ENCODE assay signal across 8 mouse cellular contexts in genomic region chr1:83408021-83408464, GRCm38 (mm10). TPM values are rescaled to one million over a fixed set of nuclear protein-coding genes. Genes with fewer than 3 reads are reported as not detected.
DNase-seq lines count a peak whose midpoint lies in the region; ATAC-seq and TF ChIP-seq lines count a peak whose summit lies in the region.

Gene Sphkap (minus strand): TSS chr1:83408200.

- H3K4me2 ChIP-seq in heart, embryonic 12.5 days: peak within 1 kb of the TSS; percentile 87
- peak within 1 kb of the TSS; percentile 18; the same call in 1 of the 2 replicates for H3K4me2 ChIP-seq in liver, embryonic 14.5 days (ENCODE audit: low read depth)

- no peak for TF ChIP-seq EP300 in liver, embryonic 14.5 days (IDR thresholded peaks at IDR 0.05; ENCODE audit: low read depth)

- H3K27ac ChIP-seq in forebrain, embryonic 10.5 days: peak within 1 kb of the TSS; percentile 44; the same call in 1 of the 2 replicates
- H3K27ac ChIP-seq in heart, embryonic 12.5 days (ENCODE audit: poor library complexity, severe bottlenecking): peak within 1 kb of the TSS; percentile 74
- H3K27ac ChIP-seq in liver, embryonic 14.5 days: no peak within 1 kb of the TSS

- peak within 1 kb of the TSS; percentile 78 for H3K9ac ChIP-seq in heart, embryonic 12.5 days
- H3K9ac ChIP-seq in liver, embryonic 14.5 days (replicated peaks): no peak within 1 kb of the TSS

- H3K4me3 ChIP-seq in forebrain, embryonic 10.5 days: peak within 1 kb of the TSS; percentile 57
- H3K4me3 ChIP-seq in heart, embryonic 12.5 days: peak within 1 kb of the TSS; percentile 70
- H3K4me3 ChIP-seq in liver, embryonic 14.5 days (ENCODE audit: insufficient read depth in 1 of 2, low read depth in 2 of 2, low read length in 2 of 2): no peak within 1 kb of the TSS; a peak in 1 of 4 replicates

- H3K9me3 ChIP-seq in forebrain, embryonic 10.5 days: no peaks in the 10 kb centered on the region
- H3K9me3 ChIP-seq in heart, embryonic 12.5 days (replicated peaks): no peaks in the 10 kb centered on the region
- H3K9me3 ChIP-seq in liver, embryonic 14.5 days (ENCODE audit: control insufficient read depth, low read length): no peaks in the 10 kb centered on the region

- 0% methylated on average over 16 of the region's 16 CpGs for WGBS in forebrain, embryonic 10.5 days
- WGBS in heart, embryonic 12.5 days: 0% methylated on average over 16 of the region's 16 CpGs
- WGBS in liver, embryonic 14.5 days (ENCODE audit: insufficient replicate concordance): 3% methylated on average over 16 of the region's 16 CpGs

- peaks cover 14% of the 10 kb centered on the region for H3K4me1 ChIP-seq in forebrain, embryonic 10.5 days
- H3K4me1 ChIP-seq in heart, embryonic 12.5 days (replicated peaks): 0 out of 2 replicates have a peak, but pooled peaks cover 3% of the 10 kb centered on the region
- H3K4me1 ChIP-seq in liver, embryonic 14.5 days (replicated peaks; ENCODE audit: control insufficient read depth in 2 of 2, insufficient read depth in 2 of 2, low read length in 1 of 2): no peaks in the 10 kb centered on the region

- DNase-seq in kidney, adult 9 months: peak; percentile 3
- DNase-seq in kidney, adult 18-20 months: no peak
- DNase-seq in forebrain, embryonic 10.5 days (ENCODE audit: extremely low spot score, low spot score): peak; percentile 51
- DNase-seq in kidney, postnatal 25 days: peak; percentile 4 to 43
- DNase-seq in liver, embryonic 14.5 days (ENCODE audit: low read depth in 3 of 3, low spot score in 3 of 3): no peak
- DNase-seq in ovary, postnatal 14 days (ENCODE audit: low spot score): peak; percentile 27

- H3K36me3 ChIP-seq in forebrain, embryonic 10.5 days (replicated peaks): no peaks in the 10 kb centered on the region
- H3K36me3 ChIP-seq in heart, embryonic 12.5 days: no peaks in the 10 kb centered on the region
- no peaks in the 10 kb centered on the region for H3K36me3 ChIP-seq in liver, embryonic 14.5 days (replicated peaks; ENCODE audit: control insufficient read depth, insufficient read depth, low read depth)

- TF ChIP-seq CTCF in liver, embryonic 14.5 days (IDR thresholded peaks at IDR 0.05; ENCODE audit: low read depth): no peak

- ATAC-seq in heart, embryonic 12.5 days (ENCODE audit: insufficient number of reproducible peaks, low FRiP score): peak; percentile 79
- no peak for ATAC-seq in liver, embryonic 14.5 days (ENCODE audit: insufficient read depth)
- ATAC-seq in activated CD4-positive, CD25-positive, alpha-beta regulatory T cell, adult 4 months: no peak

- peaks cover 17% of the 10 kb centered on the region for H3K27me3 ChIP-seq in forebrain, embryonic 10.5 days (ENCODE audit: poor library complexity, severe bottlenecking)
- no peaks in the 10 kb centered on the region for H3K27me3 ChIP-seq in heart, embryonic 12.5 days (replicated peaks)
- no peaks in the 10 kb centered on the region for H3K27me3 ChIP-seq in liver, embryonic 14.5 days (ENCODE audit: control insufficient read depth, insufficient read depth, low read length)

RNA-seq across cellular contexts. Expression of gene Sphkap, which starts in this region (rescaled TPM):
- 0.22 and 0.34 TPM in 2 replicates for polyA plus RNA-seq in forebrain, embryonic 10.5 days (2016; fragmentation: Nextera tagmentation; extraction: Ambion mirVana)
- polyA plus RNA-seq in heart, embryonic 12.5 days (2016; fragmentation: Nextera tagmentation; extraction: Ambion mirVana): 22.9 and 24.5 TPM in 2 replicates
- polyA plus RNA-seq in liver, embryonic 14.5 days (2012; rRNA removed): 0.01 and 0.02 TPM in 2 replicates
- polyA plus RNA-seq in liver, embryonic 14.5 days (2014; fragmentation: Nextera tagmentation; extraction: Ambion mirVana): 0.03 and 0.06 TPM in 2 replicates
- polyA plus RNA-seq in activated CD4-positive, CD25-positive, alpha-beta regulatory T cell, adult 4 months (2017; shearing (Covaris generic)): not detected

Comparison
In these comparisons a context has a peak if more than half of its experiments do, and no peak if none do; other contexts are left out.
1. RNA of gene Sphkap (polyA plus RNA-seq): 22.9 to 24.5 TPM in heart, embryonic 12.5 days; 0.22 to 0.34 TPM in forebrain, embryonic 10.5 days, 0.01 to 0.06 TPM in liver, embryonic 14.5 days and not detected in activated CD4-positive, CD25-positive, alpha-beta regulatory T cell, adult 4 months; every median in the first group is over 10 times any median in the second.
2. DNase-seq: peak in kidney, adult 9 months (single experiment), kidney, postnatal 25 days (2 of 2) and ovary, postnatal 14 days (single experiment); none in kidney, adult 18-20 months (single experiment) and liver, embryonic 14.5 days (0 of 3).
3. Peak in DNase-seq, H3K4me3 ChIP-seq and H3K27ac ChIP-seq in forebrain, embryonic 10.5 days; RNA of the gene not detected or under 1 TPM.